Mouse (Mus musculus): ENCODE data around the gene Ncoa1. TPM values are rescaled to one million over a fixed set of nuclear protein-coding genes. Genes with fewer than 3 reads are reported as not detected.

Ncoa1 gene
- total and polyA plus RNA-seq, 2 experiments from 2014 or later: 7.8 to 15.6 TPM

DNA sequence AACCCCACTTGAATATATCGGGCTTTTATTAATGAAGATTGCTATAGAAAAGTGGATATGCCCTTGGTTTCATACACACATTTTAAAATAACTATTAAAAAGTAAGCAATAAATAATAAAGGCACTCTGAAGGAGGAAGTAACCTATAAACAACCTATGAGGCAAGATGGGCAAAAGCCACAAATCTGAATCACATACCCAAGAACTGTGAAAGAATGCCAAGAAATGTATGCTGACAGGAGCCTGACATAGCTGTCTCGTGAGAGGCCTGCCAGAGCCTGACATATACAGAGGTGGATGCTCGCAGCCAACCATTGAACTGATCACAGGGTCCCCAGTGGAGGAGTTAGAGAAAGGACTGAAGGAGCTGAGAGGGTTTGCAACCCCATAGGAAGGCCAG is 35.5 kb downstream of the Ncoa1 start:
- Histone ChIP-seq H3K4me3 (ENCODE audit: low read depth, low read length) (no peak overlapping the region), H3K27me3 (ENCODE audit: control insufficient read depth, insufficient read depth, low read length) (no peaks in the 10 kb centered on the region), H3K4me2 (ENCODE audit: low read depth, low read length) (no peak overlapping the region), H3K4me1 (ENCODE audit: control insufficient read depth, insufficient read depth) (no peaks in the 10 kb centered on the region), H3K9ac (replicated peaks; ENCODE audit: low read depth, low read length) (no peak overlapping the region), H3K9me3 (replicated peaks; ENCODE audit: control insufficient read depth, low read length) (no peaks in the 10 kb centered on the region), H3K36me3 (replicated peaks; ENCODE audit: control insufficient read depth, insufficient read depth, low read length) (no peaks in the 10 kb centered on the region), H3K27ac (ENCODE audit: low read depth) (no peak overlapping the region)
- WGBS: 71% methylated on average over 3 of the region's 3 CpGs
- no peak for TF ChIP-seq EP300 (IDR thresholded peaks at IDR 0.05; ENCODE audit: low read depth)
- no peak for TF ChIP-seq CTCF (IDR thresholded peaks at IDR 0.05; ENCODE audit: low read depth)
- no peak for ATAC-seq (ENCODE audit: insufficient read depth, low read depth)
- no peak for DNase-seq (ENCODE audit: low spot score)

DNA sequence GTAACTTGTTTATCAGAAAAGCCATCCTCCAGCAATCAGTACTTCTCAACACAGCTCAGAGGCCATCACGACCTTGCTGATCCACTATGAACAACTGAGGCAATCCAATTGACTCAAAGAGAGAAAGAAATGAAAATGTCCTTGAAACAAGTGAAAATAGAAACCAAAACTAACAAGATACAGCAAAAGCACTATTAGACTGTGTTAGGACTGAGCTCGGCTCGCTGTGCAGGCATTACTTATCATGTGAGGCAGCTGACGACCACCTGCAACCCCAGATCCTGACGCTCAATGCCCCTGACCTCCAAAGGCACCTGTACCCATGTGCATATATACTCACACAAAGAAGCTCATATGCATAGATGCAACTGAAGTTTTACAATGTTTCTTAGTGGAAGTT is 40.8 kb downstream of the Ncoa1 start:
- ATAC-seq (ENCODE audit: insufficient read depth, low read depth): no peak
- Histone ChIP-seq H3K36me3 (replicated peaks; ENCODE audit: control insufficient read depth, insufficient read depth, low read length) (no peaks in the 10 kb centered on the region), H3K4me1 (ENCODE audit: control insufficient read depth, insufficient read depth) (0 out of 2 replicates have a peak, but pooled peaks cover 4% of the 10 kb centered on the region), H3K4me3 (ENCODE audit: low read depth, low read length) (no peak overlapping the region), H3K9me3 (replicated peaks; ENCODE audit: control insufficient read depth, low read length) (no peaks in the 10 kb centered on the region), H3K27ac (ENCODE audit: low read depth) (no peak overlapping the region), H3K9ac (replicated peaks; ENCODE audit: low read depth, low read length) (no peak overlapping the region), H3K27me3 (ENCODE audit: control insufficient read depth, insufficient read depth, low read length) (no peaks in the 10 kb centered on the region), H3K4me2 (ENCODE audit: low read depth, low read length) (no peak overlapping the region)
- no peak for DNase-seq (ENCODE audit: low spot score)
- 70% methylated on average over 5 of the region's 5 CpGs for WGBS
- TF ChIP-seq CTCF (IDR thresholded peaks at IDR 0.05; ENCODE audit: low read depth) (no peak), EP300 (IDR thresholded peaks at IDR 0.05; ENCODE audit: low read depth) (no peak)

DNA sequence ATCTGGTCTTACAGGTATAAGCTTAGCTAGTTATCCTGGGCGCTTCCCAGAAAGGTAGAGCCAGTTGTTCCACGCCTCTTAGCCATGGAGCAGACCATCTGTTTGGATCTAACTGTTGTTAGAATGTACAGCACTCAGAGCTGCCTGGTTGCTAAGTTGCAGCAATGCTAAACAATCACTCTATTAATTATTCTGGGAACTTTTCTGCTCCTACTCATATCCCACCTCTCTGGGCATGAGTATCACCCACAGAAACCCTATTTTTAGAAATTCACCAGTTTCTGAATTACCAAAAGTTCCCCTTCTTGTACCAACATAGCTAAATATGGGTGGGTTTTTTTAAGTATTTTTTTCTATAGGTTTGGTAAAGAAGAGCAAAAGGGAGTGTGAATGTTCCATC is 43.4 kb downstream of the Ncoa1 start:
- TF ChIP-seq CTCF (IDR thresholded peaks at IDR 0.05; ENCODE audit: low read depth) (no peak), EP300 (IDR thresholded peaks at IDR 0.05; ENCODE audit: low read depth) (no peak)
- 84% methylated on average over 2 of the region's 2 CpGs for WGBS

DNA sequence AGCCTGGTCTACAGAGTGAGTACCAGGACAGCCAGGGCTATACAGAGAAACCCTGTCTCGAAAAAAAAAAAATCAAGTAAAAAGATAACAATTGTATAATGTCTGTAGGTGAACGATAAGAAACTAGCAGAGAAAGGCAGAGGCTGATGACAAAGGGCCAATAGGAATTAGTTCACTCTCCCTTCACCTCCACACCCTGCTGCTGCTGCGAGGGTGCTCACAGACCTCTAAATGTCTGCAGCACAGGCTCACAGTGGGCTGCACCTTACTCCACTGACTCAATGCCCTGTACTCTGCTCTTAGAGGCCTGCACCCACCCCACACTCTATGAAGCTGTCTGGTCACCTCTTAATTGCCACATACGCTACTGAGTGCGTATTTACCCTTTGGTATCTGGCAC is 45.0 kb downstream of the Ncoa1 start:
- no peak for TF ChIP-seq CTCF (IDR thresholded peaks at IDR 0.05; ENCODE audit: low read depth)
- no peak for TF ChIP-seq EP300 (IDR thresholded peaks at IDR 0.05; ENCODE audit: low read depth)
- H3K4me3 ChIP-seq (ENCODE audit: low read depth, low read length): no peak overlapping the region
- no peak for ATAC-seq (ENCODE audit: insufficient read depth, low read depth)
- H3K4me2 ChIP-seq (ENCODE audit: low read depth, low read length): no peak overlapping the region
- no peak for DNase-seq (ENCODE audit: low spot score)
- H3K9me3 ChIP-seq (replicated peaks; ENCODE audit: control insufficient read depth, low read length): no peaks in the 10 kb centered on the region
- 86% methylated on average over 5 of the region's 5 CpGs for WGBS
- no peak overlapping the region for H3K27ac ChIP-seq (ENCODE audit: low read depth)
- H3K27me3 ChIP-seq (ENCODE audit: control insufficient read depth, insufficient read depth, low read length): no peaks in the 10 kb centered on the region
- H3K4me1 ChIP-seq (ENCODE audit: control insufficient read depth, insufficient read depth): peaks cover 9% of the 10 kb centered on the region; the same call in 1 of the 2 replicates
- H3K36me3 ChIP-seq (replicated peaks; ENCODE audit: control insufficient read depth, insufficient read depth, low read length): no peaks in the 10 kb centered on the region
- H3K9ac ChIP-seq (replicated peaks; ENCODE audit: low read depth, low read length): no peak overlapping the region

More for the DNA sequence above, 43.4 kb downstream of the Ncoa1 start:
- no peak overlapping the region for H3K4me3 ChIP-seq (ENCODE audit: low read depth, low read length)
- no peak overlapping the region for H3K27ac ChIP-seq (ENCODE audit: low read depth)
- H3K4me1 ChIP-seq (ENCODE audit: control insufficient read depth, insufficient read depth): peaks cover 9% of the 10 kb centered on the region; the same call in 1 of the 2 replicates
- no peaks in the 10 kb centered on the region for H3K36me3 ChIP-seq (replicated peaks; ENCODE audit: control insufficient read depth, insufficient read depth, low read length)
- no peak for DNase-seq (ENCODE audit: low spot score)
- H3K9me3 ChIP-seq (replicated peaks; ENCODE audit: control insufficient read depth, low read length): no peaks in the 10 kb centered on the region
- no peaks in the 10 kb centered on the region for H3K27me3 ChIP-seq (ENCODE audit: control insufficient read depth, insufficient read depth, low read length)
- H3K4me2 ChIP-seq (ENCODE audit: low read depth, low read length): no peak overlapping the region
- no peak for ATAC-seq (ENCODE audit: insufficient read depth, low read depth)
- H3K9ac ChIP-seq (replicated peaks; ENCODE audit: low read depth, low read length): no peak overlapping the region

DNA sequence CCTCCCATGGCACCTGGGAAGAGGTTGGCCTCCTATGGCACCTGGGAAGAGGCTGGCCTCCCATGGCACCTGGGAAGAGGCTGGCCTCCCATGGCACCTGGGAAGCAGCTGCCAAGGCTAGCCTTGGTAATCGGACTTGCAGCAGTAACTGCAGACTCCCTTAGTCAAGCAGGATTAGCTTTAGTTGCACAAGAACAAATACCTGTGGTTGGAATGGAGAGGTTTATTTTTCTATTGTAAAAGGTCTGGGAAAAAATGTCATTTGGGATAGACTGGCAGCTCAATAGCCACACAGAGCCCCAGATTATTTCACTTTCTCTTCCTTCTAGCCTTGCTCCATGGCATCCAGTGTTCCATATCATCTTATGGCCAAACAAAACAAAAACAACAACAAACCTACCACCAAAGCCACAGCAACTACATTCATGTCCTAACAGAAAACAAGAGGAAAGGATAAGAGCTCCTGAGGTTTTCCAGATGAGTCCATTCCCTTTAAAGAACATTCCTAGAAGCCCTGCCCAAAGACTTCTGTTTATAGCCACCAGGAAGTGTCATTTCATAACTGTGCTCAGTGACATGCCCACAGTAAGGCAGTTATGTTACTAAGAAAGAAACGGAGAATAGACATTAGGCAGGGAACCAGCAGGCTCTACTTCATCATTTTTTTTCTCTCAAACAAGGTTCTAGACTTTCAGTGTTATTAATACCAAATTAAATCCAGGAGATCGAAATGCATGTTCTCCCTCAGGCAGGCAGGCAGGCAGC is 46.7 kb downstream of the Ncoa1 start:
- DNase-seq (ENCODE audit: low spot score): no peak
- H3K9ac ChIP-seq (replicated peaks; ENCODE audit: low read depth, low read length): no peak overlapping the region
- H3K4me3 ChIP-seq (ENCODE audit: low read depth, low read length): no peak overlapping the region
- no peaks in the 10 kb centered on the region for H3K27me3 ChIP-seq (ENCODE audit: control insufficient read depth, insufficient read depth, low read length)
- H3K4me1 ChIP-seq (ENCODE audit: control insufficient read depth, insufficient read depth): peaks cover 9% of the 10 kb centered on the region; the same call in 1 of the 2 replicates
- H3K4me2 ChIP-seq (ENCODE audit: low read depth, low read length): no peak overlapping the region
- H3K36me3 ChIP-seq (replicated peaks; ENCODE audit: control insufficient read depth, insufficient read depth, low read length): no peaks in the 10 kb centered on the region
- no peaks in the 10 kb centered on the region for H3K9me3 ChIP-seq (replicated peaks; ENCODE audit: control insufficient read depth, low read length)
- H3K27ac ChIP-seq (ENCODE audit: low read depth): no peak overlapping the region; the same call in none of the 2 replicates
- WGBS: 66% methylated on average over 3 of the region's 3 CpGs
- ATAC-seq (ENCODE audit: insufficient read depth, low read depth): no peak
- TF ChIP-seq EP300 (IDR thresholded peaks at IDR 0.05; ENCODE audit: low read depth): no peak
- no peak for TF ChIP-seq CTCF (IDR thresholded peaks at IDR 0.05; ENCODE audit: low read depth)
